Mouse (Mus musculus) natural killer cell, adult 2 months (primary cell): Measurements from ENCODE around the gene Olfr38.

Experiments used
- DNase-seq, 2 experiments: peaks; one replicate each; pipeline ENCODE4 v3.0.0; 2022; ENCODE audit warnings: low spot score in 2 of 2

The Olfr38 gene

DNA sequence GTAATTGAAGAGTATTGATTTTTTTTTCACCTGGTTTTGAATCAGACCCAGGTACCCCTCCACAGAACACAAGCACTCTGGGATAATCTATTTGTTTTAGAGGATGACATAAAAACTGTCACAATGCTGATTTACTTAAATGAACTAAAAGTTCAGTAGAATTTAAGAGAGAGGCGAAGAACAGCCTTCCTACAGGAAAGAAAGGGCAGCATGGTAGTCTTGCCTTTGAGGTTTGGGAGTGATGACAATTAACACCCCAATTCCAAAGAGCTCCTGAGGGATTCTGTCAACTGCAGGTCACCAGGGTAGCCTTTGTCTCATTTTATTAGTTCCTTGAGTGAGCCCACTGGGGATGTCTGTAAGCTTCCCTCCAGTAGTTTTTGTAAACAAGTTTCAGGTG is at the start of gene Olfr38:
TSS of gene Olfr38 (plus strand) at position 301 of the 400 bp plus-strand sequence.
- no peak for DNase-seq

- DNase-seq = no peak
Observed at GRCm38 (mm10) chr6:42709291-42710211, 46.7 kb upstream of the Olfr38 start, which contains the start of gene Tcaf1. TSS of gene Tcaf1 (minus strand) at chr6:42710088.

GRCm38 (mm10) chr6:42714668-42715067 is 41.5 kb upstream of the Olfr38 start:
- no peak for DNase-seq

GRCm38 (mm10) chr6:42717973-42718372 is 38.2 kb upstream of the Olfr38 start:
- no peak for DNase-seq

DNA sequence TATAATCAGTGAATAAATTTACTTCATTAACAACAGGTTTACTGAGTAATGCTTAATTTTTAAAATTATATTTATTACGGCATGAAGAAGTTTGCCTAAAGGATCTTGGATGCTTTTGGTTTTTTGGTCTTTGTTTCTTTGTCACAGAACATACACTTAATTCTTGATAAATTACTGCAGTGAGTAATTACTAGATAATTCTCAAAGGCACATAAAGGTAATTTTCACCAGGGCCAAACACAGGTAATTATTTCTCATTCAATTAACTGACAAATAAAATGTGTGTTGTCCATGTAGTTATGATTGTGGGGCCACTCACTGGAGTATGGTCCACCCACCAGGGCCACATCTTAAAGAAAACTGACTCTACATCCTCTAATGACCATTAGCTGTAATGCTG is 17.1 kb upstream of the Olfr38 start, which contains the start of gene Olfr453:
TSS of gene Olfr453 (plus strand) at position 301 of the 400 bp plus-strand sequence.
- DNase-seq = no peak

- no peak for DNase-seq
Observed at GRCm38 (mm10) chr6:42742303-42742702, 13.9 kb upstream of the Olfr38 start.

GRCm38 (mm10) chr6:42747846-42748245 is 8.4 kb upstream of the Olfr38 start:
- no peak for DNase-seq

GRCm38 (mm10) chr6:42777066-42777465 is 20.9 kb downstream of the Olfr38 start:
- no peak for DNase-seq

DNA sequence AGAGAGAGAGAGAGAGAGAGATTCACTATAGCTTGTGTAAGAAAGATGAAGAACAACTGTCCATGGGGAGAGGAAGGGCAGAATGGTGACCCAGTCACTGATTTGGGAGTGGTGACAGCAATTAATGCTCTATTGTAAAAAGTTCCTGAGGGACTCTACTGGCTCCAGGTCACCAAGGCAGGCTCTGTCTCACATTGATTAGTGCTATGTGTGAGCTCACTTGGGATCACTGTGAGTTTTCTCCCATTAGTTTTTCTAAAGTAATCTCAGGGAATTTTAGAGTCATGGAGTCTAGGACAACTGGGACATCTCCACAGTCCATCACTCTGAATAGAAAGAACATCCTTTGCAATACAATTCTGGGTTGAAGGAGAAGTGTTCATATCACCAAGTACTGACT is 28.6 kb downstream of the Olfr38 start, which contains the start of gene Olfr452:
TSS of gene Olfr452 (plus strand) at position 301 of the 400 bp plus-strand sequence.
- no peak for DNase-seq

DNA sequence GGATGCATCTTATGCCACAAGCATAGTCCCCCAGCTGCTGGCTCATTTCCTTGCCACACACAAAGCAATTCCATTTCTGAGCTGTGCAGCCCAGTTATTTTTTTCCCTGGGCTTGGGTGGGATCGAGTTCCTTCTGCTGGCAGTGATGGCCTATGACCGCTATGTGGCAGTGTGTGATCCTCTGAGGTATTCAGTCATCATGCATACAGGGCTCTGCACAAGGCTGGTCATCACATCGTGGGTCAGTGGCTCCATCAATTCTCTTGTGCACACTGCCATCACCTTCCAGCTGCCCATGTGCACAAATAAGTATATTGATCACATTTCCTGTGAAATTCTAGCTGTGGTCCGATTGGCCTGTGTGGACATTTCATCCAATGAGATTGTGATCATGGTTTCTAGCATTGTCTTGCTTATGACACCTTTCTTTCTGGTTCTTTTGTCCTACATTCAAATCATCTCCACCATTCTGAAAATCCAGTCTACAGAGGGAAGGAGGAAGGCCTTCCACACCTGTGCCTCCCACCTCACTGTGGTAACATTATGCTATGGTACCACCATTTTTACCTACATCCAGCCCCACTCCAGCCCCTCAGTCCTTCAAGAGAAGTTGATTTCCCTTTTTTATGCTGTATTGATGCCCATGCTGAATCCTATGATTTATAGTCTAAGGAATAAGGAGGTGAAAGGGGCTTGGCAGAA is 34.2 kb downstream of the Olfr38 start:
- DNase-seq = no peak

DNA sequence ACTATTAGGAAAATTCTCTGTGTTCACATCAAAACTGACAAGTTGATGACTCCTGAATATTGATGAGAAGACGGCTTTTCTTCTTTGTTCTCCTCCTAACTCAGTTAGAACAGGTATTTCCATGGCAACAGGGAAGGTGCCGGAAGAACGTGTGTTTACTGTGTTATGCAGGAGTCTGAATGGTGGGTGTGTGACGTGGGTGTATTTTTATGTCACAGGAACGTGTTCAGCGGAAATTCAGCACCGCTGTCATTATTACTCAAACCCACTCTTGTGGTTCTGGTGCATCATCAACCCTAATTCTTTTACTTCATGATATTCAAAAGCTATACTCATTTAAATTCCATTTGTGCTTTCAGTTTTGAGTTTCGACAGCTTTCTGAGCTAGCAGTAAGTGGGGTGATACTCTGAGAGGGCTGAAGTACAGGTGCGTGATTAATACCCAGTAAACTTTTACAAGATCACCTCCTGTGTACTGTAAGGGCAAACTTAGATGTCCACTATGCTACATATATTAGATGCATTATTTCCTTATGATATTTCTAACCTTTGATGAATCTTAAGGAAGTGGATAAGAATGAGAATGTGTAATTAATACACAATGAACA is 34.8 kb downstream of the Olfr38 start:
- no peak for DNase-seq

GRCm38 (mm10) chr6:42794982-42795381 is 38.8 kb downstream of the Olfr38 start:
- DNase-seq = no peak

- no peak for DNase-seq
Observed at GRCm38 (mm10) chr6:42811639-42812038, 55.4 kb downstream of the Olfr38 start, which contains the start of gene Olfr450. TSS of gene Olfr450 (plus strand) at chr6:42811939.
